Mouse (Mus musculus): ENCODE measurements around the gene Arhgap24. TPM values are rescaled to one million over a fixed set of nuclear protein-coding genes. Genes with fewer than 3 reads are reported as not detected.
A peak's percentile ranks its signal among the peaks of the same experiment; 100 is the strongest.

Gene Arhgap24
- polyA plus RNA-seq, 1 experiment = 1.7 TPM

DNA sequence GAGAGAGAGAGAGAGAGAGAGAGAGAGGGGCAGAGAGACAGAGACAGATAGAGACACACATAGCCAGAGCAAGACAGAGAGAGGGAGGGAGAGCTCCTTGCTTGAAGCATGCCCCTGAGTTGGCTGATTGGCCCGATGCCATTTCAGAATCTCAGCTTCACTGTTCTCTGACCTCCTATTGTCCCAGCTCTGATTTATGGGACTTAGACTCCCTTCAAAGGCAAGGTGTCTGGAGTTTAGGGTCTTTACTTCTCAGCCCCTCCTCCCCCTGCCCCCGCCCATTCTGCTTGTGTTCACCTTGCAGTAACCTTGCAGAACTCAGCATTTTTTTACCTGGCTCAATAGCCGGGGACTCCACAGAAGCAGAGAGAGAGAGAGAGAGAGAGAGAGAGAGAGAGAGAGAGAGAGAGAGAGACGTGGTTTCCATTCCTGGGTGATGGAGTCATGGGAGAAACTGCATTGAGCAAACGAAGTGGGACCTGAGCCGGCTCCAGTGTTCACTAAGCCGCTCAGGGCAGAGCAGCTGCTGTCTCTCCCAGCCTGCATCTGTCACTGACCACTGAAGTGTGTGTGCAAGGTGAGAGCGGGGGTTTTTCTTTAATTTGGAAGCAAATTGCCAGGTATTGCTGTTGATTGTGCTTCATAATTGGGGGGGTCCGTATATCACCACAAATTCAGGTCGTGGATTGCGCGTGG is 287.3 kb downstream of the Arhgap24 start:
- TF ChIP-seq POLR2A (IDR thresholded peaks at IDR 0.05; ENCODE audit: borderline replicate concordance, low read depth, low read length) = no peak
- no peak for TF ChIP-seq CTCF (IDR thresholded peaks at IDR 0.05; ENCODE audit: low read depth, low read length)
- Histone ChIP-seq H3K4me1 (ENCODE audit: control insufficient read depth, insufficient read depth, low read length) (0 out of 2 replicates have a peak, but pooled peaks cover 2% of the 10 kb centered on the region), H3K27ac (ENCODE audit: insufficient read depth, low read depth, low read length) (no peak overlapping the region), H3K4me3 (ENCODE audit: insufficient read depth, low read length) (no peak overlapping the region)

DNA sequence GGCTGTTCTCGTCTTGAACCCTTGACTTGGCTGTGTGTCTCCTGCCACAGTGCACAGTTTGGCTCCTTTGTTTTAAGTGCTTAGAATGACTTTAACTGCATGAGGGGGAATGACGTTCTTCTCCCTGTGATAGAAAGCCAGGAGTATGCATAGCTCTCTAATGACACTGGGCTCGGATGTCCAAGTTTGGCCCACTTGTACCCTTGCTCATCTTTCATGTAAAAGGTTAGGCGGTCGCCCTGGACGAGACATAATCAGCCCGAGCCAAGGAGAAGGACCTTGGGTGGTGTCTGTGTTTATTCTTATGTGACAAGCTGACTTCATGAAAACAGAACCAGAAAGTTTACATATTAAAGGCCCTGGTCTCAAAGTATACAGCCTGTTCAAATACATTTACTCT is 289.4 kb downstream of the Arhgap24 start:
- H3K27ac ChIP-seq (ENCODE audit: insufficient read depth, low read depth, low read length) = no peak overlapping the region
- TF ChIP-seq CTCF (IDR thresholded peaks at IDR 0.05; ENCODE audit: low read depth, low read length) (no peak), POLR2A (IDR thresholded peaks at IDR 0.05; ENCODE audit: borderline replicate concordance, low read depth, low read length) (no peak)
- no peak overlapping the region for H3K4me3 ChIP-seq (ENCODE audit: insufficient read depth, low read length)
- H3K4me1 ChIP-seq (ENCODE audit: control insufficient read depth, insufficient read depth, low read length) = peaks cover 9% of the 10 kb centered on the region

DNA sequence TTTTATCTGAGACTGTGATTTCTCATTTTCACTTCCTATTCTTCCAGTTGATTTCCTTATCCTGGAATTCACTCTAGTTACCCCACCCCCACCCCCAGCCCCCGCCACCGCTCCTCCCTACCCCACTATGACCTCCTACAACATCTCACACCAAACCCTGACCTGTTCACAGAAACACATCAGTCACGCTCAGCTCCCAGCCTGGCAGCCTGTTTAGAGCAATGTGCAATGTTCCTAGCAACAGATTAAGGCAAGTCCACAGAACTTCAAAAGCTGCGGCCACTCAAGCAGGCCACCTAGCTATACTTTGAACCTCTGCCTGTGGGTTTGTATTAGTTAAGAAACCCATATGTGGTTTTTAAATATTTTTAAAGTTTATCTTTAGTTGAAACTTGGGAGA is 293.3 kb downstream of the Arhgap24 start:
- H3K27ac ChIP-seq (ENCODE audit: insufficient read depth, low read depth, low read length) = no peak overlapping the region
- no peak overlapping the region for H3K4me3 ChIP-seq (ENCODE audit: insufficient read depth, low read length)
- peaks cover 29% of the 10 kb centered on the region for H3K4me1 ChIP-seq (ENCODE audit: control insufficient read depth, insufficient read depth, low read length)
- TF ChIP-seq CTCF (IDR thresholded peaks at IDR 0.05; ENCODE audit: low read depth, low read length) (no peak), POLR2A (IDR thresholded peaks at IDR 0.05; ENCODE audit: borderline replicate concordance, low read depth, low read length) (no peak)

DNA sequence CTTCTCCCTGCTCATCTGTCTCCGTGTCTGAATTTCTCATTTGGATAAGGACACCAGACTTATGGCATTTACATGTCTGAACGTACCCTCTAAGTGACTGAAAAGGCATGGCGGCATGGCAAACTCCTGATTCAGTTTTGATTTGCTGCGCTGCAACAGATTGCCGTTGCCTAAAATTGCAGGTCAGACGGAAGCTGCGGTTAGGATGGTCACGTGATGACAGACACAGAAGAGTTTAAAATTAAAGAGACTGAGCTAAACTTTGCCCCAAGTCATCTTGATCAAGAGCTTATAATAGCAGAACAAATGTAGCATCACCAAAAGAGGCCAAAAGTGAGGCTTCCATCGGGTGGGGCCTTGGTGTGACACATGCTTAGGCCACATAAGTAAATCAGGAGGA is 296.1 kb downstream of the Arhgap24 start:
- Histone ChIP-seq H3K27ac (ENCODE audit: insufficient read depth, low read depth, low read length) (no peak overlapping the region), H3K4me3 (ENCODE audit: insufficient read depth, low read length) (no peak overlapping the region)
- TF ChIP-seq CTCF (IDR thresholded peaks at IDR 0.05; ENCODE audit: low read depth, low read length) (no peak), POLR2A (IDR thresholded peaks at IDR 0.05; ENCODE audit: borderline replicate concordance, low read depth, low read length) (no peak)

DNA sequence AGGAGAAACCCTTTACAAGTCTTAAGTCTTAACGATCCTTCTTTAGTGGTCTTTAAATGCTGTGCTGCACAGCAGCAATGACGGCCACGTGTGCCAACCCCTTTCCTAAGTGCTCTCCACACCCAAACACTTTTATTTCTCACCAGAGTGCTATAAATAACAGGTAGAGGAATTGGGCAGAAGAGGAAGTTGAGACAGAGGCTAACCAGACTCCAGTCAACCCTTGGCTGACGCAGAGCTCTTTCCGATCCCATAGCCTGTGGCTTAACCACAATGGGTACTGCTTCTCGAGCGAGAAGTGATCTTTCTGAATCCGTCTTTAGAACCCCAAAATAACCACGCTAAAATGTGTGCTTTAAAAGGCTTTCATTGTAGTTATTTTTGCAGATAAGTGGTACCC is 296.7 kb downstream of the Arhgap24 start:
- peaks cover 31% of the 10 kb centered on the region for H3K4me1 ChIP-seq (ENCODE audit: control insufficient read depth, insufficient read depth, low read length)
- H3K4me3 ChIP-seq (ENCODE audit: insufficient read depth, low read length) = peak overlapping the region; percentile 32
- H3K27ac ChIP-seq (ENCODE audit: insufficient read depth, low read depth, low read length) = no peak overlapping the region
- TF ChIP-seq CTCF (IDR thresholded peaks at IDR 0.05; ENCODE audit: low read depth, low read length) (no peak), POLR2A (IDR thresholded peaks at IDR 0.05; ENCODE audit: borderline replicate concordance, low read depth, low read length) (no peak)

More for the DNA sequence above, 296.1 kb downstream of the Arhgap24 start:
- peaks cover 31% of the 10 kb centered on the region for H3K4me1 ChIP-seq (ENCODE audit: control insufficient read depth, insufficient read depth, low read length)

DNA sequence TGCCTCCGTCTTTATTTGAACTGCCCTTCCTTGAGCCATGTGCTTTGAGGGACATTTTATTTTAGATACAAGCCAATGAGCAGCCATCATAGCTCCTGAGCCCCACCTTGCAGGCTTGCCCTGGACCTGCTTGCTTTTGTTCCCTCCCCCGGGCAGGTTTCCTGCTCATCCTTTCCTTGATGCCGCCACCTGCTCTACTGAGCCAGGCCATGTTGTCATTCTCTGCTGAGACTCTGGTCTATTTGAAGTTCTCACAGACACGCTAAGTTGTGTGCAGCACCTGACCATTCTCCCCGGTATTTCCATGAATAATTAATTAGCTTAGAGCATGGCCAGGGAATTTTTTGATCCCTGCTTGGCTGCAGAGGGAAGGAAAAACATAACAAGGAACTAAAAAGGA is 297.1 kb downstream of the Arhgap24 start:
- Histone ChIP-seq H3K4me3 (ENCODE audit: insufficient read depth, low read length) (peak overlapping the region; percentile 32), H3K4me1 (ENCODE audit: control insufficient read depth, insufficient read depth, low read length) (peaks cover 31% of the 10 kb centered on the region)
- TF ChIP-seq POLR2A (IDR thresholded peaks at IDR 0.05; ENCODE audit: borderline replicate concordance, low read depth, low read length) (no peak), CTCF (IDR thresholded peaks at IDR 0.05; ENCODE audit: low read depth, low read length) (no peak)

DNA sequence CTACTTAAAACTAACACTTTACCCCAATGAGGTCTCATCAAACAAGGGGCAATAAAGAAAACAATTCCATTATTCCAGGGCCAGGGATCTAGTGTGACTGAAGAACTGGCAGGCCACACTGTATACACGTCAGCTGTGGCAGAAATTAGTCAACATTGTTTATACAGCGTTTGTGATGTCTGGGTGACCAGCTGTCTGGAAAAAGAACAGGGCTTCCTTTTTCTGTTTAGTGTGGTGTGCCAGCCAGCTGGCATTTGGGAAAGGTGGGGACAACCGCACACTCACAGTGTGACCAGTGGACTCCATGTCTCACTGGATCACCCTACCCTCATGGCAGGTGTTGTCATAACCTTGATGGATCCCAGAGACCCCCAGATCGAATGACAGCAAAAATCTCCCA is 302.4 kb downstream of the Arhgap24 start:
- peaks cover 7% of the 10 kb centered on the region for H3K4me1 ChIP-seq (ENCODE audit: control insufficient read depth, insufficient read depth, low read length)
- TF ChIP-seq POLR2A (IDR thresholded peaks at IDR 0.05; ENCODE audit: borderline replicate concordance, low read depth, low read length) (no peak), CTCF (IDR thresholded peaks at IDR 0.05; ENCODE audit: low read depth, low read length) (no peak)
- no peak overlapping the region for H3K4me3 ChIP-seq (ENCODE audit: insufficient read depth, low read length)
- H3K27ac ChIP-seq (ENCODE audit: insufficient read depth, low read depth, low read length) = no peak overlapping the region

More for the DNA sequence above, 297.1 kb downstream of the Arhgap24 start:
- no peak overlapping the region for H3K27ac ChIP-seq (ENCODE audit: insufficient read depth, low read depth, low read length)

DNA sequence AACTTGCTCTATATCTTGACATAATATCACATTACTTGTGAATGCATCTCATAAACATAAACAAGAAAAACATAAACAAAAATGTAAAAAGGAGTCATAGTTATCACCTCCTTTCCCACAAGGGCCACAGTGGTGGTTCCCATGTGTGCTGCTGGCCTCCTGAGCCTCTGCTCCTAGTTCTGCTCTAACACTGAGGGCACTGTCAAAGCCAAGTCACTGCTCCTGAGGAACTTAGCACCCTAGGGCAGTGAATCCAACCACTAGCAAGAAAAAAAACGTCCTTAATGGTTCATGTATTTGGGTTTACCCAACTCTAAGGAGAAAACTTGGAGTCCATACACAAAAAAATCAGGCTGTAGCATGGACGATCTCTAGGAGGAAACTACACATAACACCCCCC is 304.9 kb downstream of the Arhgap24 start:
- H3K27ac ChIP-seq (ENCODE audit: insufficient read depth, low read depth, low read length) = no peak overlapping the region
- peaks cover 9% of the 10 kb centered on the region for H3K4me1 ChIP-seq (ENCODE audit: control insufficient read depth, insufficient read depth, low read length)
- no peak for TF ChIP-seq POLR2A (IDR thresholded peaks at IDR 0.05; ENCODE audit: borderline replicate concordance, low read depth, low read length)
- no peak for TF ChIP-seq CTCF (IDR thresholded peaks at IDR 0.05; ENCODE audit: low read depth, low read length)
- no peak overlapping the region for H3K4me3 ChIP-seq (ENCODE audit: insufficient read depth, low read length)

DNA sequence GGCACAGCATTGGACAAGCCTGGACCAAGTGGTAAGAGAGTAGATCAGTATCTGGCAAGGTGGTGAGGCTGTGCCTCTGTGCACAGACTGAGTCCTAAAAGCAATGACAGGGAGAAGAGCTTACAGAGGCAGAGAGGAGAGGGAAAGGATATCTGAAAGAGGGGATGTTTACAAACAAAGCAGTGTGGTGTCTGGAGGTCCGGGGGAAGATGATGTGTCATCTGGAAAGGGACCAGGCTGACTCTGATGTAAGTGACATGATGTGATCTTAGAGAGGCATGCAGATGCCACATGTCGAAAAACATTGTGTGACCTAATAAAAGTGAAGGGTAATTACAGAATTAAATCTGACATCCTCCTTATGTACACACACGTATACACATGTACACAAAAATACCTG is 307.2 kb downstream of the Arhgap24 start:
- TF ChIP-seq CTCF (IDR thresholded peaks at IDR 0.05; ENCODE audit: low read depth, low read length) = no peak
- TF ChIP-seq POLR2A (IDR thresholded peaks at IDR 0.05; ENCODE audit: borderline replicate concordance, low read depth, low read length) = no peak
- no peak overlapping the region for H3K4me3 ChIP-seq (ENCODE audit: insufficient read depth, low read length)
- no peak overlapping the region for H3K27ac ChIP-seq (ENCODE audit: insufficient read depth, low read depth, low read length)
- peaks cover 21% of the 10 kb centered on the region for H3K4me1 ChIP-seq (ENCODE audit: control insufficient read depth, insufficient read depth, low read length)

DNA sequence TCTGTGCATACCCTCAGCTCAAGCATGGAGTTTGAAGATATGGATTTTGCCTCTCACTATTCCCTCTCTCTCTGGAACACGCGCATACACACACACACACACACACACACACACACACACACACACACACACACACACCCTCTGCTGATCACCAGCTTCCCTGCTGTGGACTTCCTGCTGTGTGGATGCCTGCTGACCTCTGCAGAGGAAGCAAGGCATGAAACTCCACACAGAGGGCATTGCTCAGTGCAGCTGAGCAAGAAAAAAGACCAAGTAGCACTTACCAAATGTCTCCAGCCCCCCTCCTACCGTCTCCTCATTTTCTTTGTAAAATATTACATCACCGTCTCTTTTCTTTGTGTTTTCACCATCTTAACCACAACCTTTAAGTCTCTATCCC is 310.1 kb downstream of the Arhgap24 start:
- no peak for TF ChIP-seq CTCF (IDR thresholded peaks at IDR 0.05; ENCODE audit: low read depth, low read length)
- no peak for TF ChIP-seq POLR2A (IDR thresholded peaks at IDR 0.05; ENCODE audit: borderline replicate concordance, low read depth, low read length)

More for the DNA sequence above, 310.1 kb downstream of the Arhgap24 start:
- peaks cover 22% of the 10 kb centered on the region for H3K4me1 ChIP-seq (ENCODE audit: control insufficient read depth, insufficient read depth, low read length)
- H3K27ac ChIP-seq (ENCODE audit: insufficient read depth, low read depth, low read length) = no peak overlapping the region
- H3K4me3 ChIP-seq (ENCODE audit: insufficient read depth, low read length) = no peak overlapping the region
